Mouse (Mus musculus) heart, embryonic 11.5 days (tissue): ENCODE measurements around the gene Atg13. TPM values are rescaled to one million over a fixed set of nuclear protein-coding genes. Genes with fewer than 3 reads are reported as not detected.

Source experiments
- ATAC-seq: fragments of 200-750 bp; cut with Nextera tagmentation; replicated peaks from 2 replicates; pipeline ENCODE4 v1.8.0; 2017; ENCODE audit warnings: moderate library complexity; ENCODE audit not compliant: insufficient number of reproducible peaks, low FRiP score, low TSS enrichment
- H3K27ac ChIP-seq: fragments of 300-500 bp; sonication (generic); 2 replicates; pipeline ENCODE4 v1.5.1; 2014; ENCODE audit warnings: mild to moderate bottlenecking, low read depth, low read length
- H3K27me3 ChIP-seq: fragments of 300-500 bp; sonication (generic); 2 replicates; pipeline ENCODE4 v1.6.1; 2014; ENCODE audit warnings: mild to moderate bottlenecking, low read length, mixed read lengths; ENCODE audit not compliant: control insufficient read depth, insufficient read depth
- H3K36me3 ChIP-seq: fragments of 300-500 bp; sonication (generic); 2 replicates; pipeline ENCODE4 v1.6.1; 2014; ENCODE audit warnings: mild to moderate bottlenecking, low read length, moderate library complexity, mixed read lengths; ENCODE audit not compliant: control insufficient read depth, insufficient read depth
- H3K4me1 ChIP-seq: fragments of 300-500 bp; sonication (generic); 2 replicates; pipeline ENCODE4 v1.6.1; 2014; ENCODE audit warnings: low read length; ENCODE audit not compliant: control insufficient read depth, insufficient read depth
- H3K4me2 ChIP-seq: fragments of 300-500 bp; sonication (generic); 2 replicates; pipeline ENCODE4 v1.6.1; 2014; ENCODE audit warnings: mild to moderate bottlenecking, moderate library complexity
- H3K4me3 ChIP-seq: fragments of 300-500 bp; sonication (generic); 2 replicates; pipeline ENCODE4 v1.5.1; 2014; ENCODE audit warnings: low read depth, low read length
- H3K9ac ChIP-seq: fragments of 300-500 bp; sonication (generic); 2 replicates; pipeline ENCODE4 v1.6.1; 2014; ENCODE audit warnings: mild to moderate bottlenecking, low read depth, low read length, moderate library complexity
- H3K9me3 ChIP-seq: fragments of 300-500 bp; sonication (generic); replicated peaks from 2 replicates; pipeline ENCODE4 v1.6.1; 2016; ENCODE audit warnings: low read length; ENCODE audit not compliant: control insufficient read depth
- WGBS: fragments of 180-500 bp; shearing (Covaris S2); extraction: QIAGEN DNeasy Blood & Tissue Kit; methylation state at CpG from one replicate; pipeline ENCODE4 v1.1.7; 2014; ENCODE audit not compliant: insufficient replicate concordance; 5-methylcytosine and 5-hydroxymethylcytosine counted together
- polyA plus RNA-seq: library from polyadenylated mRNA; unstranded; fragments of >200 nt; fragmentation: Nextera tagmentation; extraction: Ambion mirVana; gene quantifications from 2 replicates; pipeline ENCODE4 v1.2.1, GENCODE M21; 2014

Gene Atg13
- polyA plus RNA-seq, 1 experiment from 2014 or later, result 22.8 TPM

GRCm38 (mm10) chr2:91676420-91676819 is 34.0 kb downstream of the Atg13 start:
- ATAC-seq, result no peak
- no peaks in the 10 kb centered on the region for H3K4me1 ChIP-seq
- no peak overlapping the region for H3K4me3 ChIP-seq
- H3K27ac ChIP-seq, result no peak overlapping the region
- no peaks in the 10 kb centered on the region for H3K27me3 ChIP-seq
- peaks cover 11% of the 10 kb centered on the region for H3K36me3 ChIP-seq
- no peaks in the 10 kb centered on the region for H3K9me3 ChIP-seq
- WGBS, result 73% methylated on average over 2 of the region's 2 CpGs
- no peak overlapping the region for H3K9ac ChIP-seq
- no peak overlapping the region for H3K4me2 ChIP-seq

GRCm38 (mm10) chr2:91674895-91675294 is 35.5 kb downstream of the Atg13 start:
- Histone ChIP-seq H3K4me1 (no peaks in the 10 kb centered on the region), H3K9ac (no peak overlapping the region), H3K36me3 (peaks cover 11% of the 10 kb centered on the region), H3K9me3 (no peaks in the 10 kb centered on the region), H3K27ac (no peak overlapping the region), H3K27me3 (no peaks in the 10 kb centered on the region), H3K4me2 (no peak overlapping the region), H3K4me3 (no peak overlapping the region)
- 92% methylated on average over 5 of the region's 5 CpGs for WGBS
- no peak for ATAC-seq

DNA sequence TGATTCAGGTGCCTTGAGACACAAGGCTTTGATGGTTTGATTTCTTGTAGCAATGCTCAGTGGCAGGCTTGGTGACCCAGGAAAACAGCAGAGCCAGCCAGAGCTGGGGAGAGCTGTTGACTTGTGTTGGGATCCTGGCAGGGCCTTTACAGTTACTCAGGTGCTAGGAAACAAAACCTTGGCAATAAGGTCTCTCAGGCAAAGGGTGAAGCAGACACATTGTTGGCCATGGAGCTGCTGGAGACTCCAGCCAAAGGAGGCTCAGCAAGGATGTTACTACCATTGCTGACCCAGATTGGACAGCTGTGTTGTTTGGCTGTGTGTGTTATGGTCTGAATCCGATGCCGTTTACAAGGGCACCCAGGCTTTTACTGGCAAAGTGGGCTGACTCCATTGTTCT is 36.8 kb downstream of the Atg13 start:
- Histone ChIP-seq H3K9me3 (no peaks in the 10 kb centered on the region), H3K36me3 (peaks cover 22% of the 10 kb centered on the region), H3K9ac (no peak overlapping the region), H3K27me3 (no peaks in the 10 kb centered on the region), H3K4me3 (no peak overlapping the region), H3K4me1 (no peaks in the 10 kb centered on the region), H3K27ac (no peak overlapping the region), H3K4me2 (no peak overlapping the region)
- ATAC-seq, result no peak
- 91% methylated on average over 2 of the region's 2 CpGs for WGBS

DNA sequence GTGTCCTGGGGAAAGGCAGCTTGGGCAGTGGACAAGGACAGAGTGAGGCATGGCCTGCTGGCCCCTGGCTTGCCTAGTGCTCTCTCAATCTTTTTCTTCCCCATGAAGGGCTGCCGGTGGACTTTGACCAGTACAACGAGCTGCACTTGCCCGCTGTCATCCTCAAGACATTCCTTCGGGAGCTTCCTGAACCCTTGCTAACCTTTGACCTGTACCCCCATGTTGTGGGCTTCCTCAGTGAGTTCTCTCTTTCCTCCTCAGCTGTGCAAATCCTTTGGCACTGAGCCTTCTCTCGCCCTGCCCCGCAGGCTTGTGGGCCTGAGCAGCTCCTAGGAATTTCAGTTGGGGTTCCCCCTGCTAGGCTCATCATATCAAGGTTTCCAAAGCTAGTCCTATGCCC is 40.3 kb downstream of the Atg13 start:
- no peak overlapping the region for H3K27ac ChIP-seq
- H3K4me3 ChIP-seq, result no peak overlapping the region
- no peaks in the 10 kb centered on the region for H3K27me3 ChIP-seq
- H3K4me2 ChIP-seq, result no peak overlapping the region
- 92% methylated on average over 6 of the region's 6 CpGs for WGBS
- ATAC-seq, result no peak
- H3K4me1 ChIP-seq, result no peaks in the 10 kb centered on the region; the same call in 1 of the 2 replicates
- no peaks in the 10 kb centered on the region for H3K9me3 ChIP-seq
- peaks cover 26% of the 10 kb centered on the region for H3K36me3 ChIP-seq
- H3K9ac ChIP-seq, result no peak overlapping the region

DNA sequence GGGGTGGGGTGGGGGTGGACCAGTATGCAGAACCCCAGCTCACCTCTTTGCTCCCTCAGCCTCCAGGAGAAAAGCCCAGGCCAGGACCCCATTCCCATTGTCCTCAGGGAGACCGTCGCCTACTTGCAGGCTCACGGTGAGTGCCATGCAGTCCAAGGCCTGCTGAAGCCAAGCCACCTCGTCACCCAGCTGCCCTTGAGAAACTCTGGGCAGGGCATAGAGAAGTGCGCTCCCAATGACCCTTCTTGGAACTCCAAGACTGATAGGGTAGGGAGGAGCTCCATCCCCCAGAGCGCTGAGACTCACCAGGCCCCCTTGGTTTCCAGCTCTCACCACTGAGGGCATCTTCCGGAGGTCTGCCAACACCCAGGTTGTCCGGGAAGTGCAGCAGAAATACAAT is 41.0 kb downstream of the Atg13 start:
- Histone ChIP-seq H3K4me3 (no peak overlapping the region), H3K27me3 (no peaks in the 10 kb centered on the region), H3K4me2 (no peak overlapping the region), H3K4me1 (no peaks in the 10 kb centered on the region; the same call in 1 of the 2 replicates), H3K36me3 (peaks cover 32% of the 10 kb centered on the region), H3K9me3 (no peaks in the 10 kb centered on the region), H3K27ac (no peak overlapping the region), H3K9ac (no peak overlapping the region)
- 0 out of 2 replicates have a peak, but pooled peaks have one; percentile 32 for ATAC-seq
- WGBS, result 83% methylated on average over 8 of the region's 8 CpGs

- H3K27ac ChIP-seq, result no peak overlapping the region
- H3K36me3 ChIP-seq, result peaks cover 47% of the 10 kb centered on the region
- H3K4me3 ChIP-seq, result no peak overlapping the region
- 68% methylated on average over 2 of the region's 2 CpGs for WGBS
- no peaks in the 10 kb centered on the region; the same call in 1 of the 2 replicates for H3K4me1 ChIP-seq
- no peak for ATAC-seq
- H3K4me2 ChIP-seq, result no peak overlapping the region
- no peak overlapping the region for H3K9ac ChIP-seq
- H3K9me3 ChIP-seq, result no peaks in the 10 kb centered on the region
- H3K27me3 ChIP-seq, result no peaks in the 10 kb centered on the region
These were observed 42.6 kb downstream of the Atg13 start for GRCm38 (mm10) chr2:91667747-91668146.

DNA sequence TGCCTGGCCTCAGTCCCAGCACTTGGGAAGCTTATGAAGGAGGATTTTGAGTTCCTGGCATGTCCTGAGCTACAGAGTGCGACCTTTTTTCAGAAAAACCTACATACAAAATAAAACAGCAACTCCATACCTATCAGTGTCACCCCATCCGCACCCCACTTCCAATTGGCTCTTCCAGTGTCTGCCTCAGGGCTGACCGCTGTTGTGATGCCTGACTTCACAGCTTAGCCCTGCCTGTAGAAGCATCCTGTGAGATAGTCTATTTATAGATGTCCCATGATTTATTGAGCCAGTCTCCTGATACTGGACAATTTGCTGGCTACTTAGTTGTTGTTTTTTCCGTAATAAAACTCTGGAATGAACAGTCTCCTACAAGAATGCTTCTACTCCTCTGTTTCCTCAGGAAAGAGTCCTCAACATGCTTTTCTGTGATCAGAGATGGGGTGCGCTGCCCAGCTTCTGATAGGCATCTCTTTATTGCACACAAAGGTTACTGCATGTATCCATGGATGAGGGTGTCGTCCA is 43.9 kb downstream of the Atg13 start:
- WGBS, result 87% methylated on average over 6 of the region's 6 CpGs
- Histone ChIP-seq H3K4me1 (no peaks in the 10 kb centered on the region; the same call in 1 of the 2 replicates), H3K4me3 (no peak overlapping the region), H3K27me3 (no peaks in the 10 kb centered on the region), H3K27ac (no peak overlapping the region), H3K4me2 (no peak overlapping the region), H3K36me3 (peaks cover 52% of the 10 kb centered on the region), H3K9me3 (no peaks in the 10 kb centered on the region), H3K9ac (no peak overlapping the region)
- ATAC-seq, result no peak

DNA sequence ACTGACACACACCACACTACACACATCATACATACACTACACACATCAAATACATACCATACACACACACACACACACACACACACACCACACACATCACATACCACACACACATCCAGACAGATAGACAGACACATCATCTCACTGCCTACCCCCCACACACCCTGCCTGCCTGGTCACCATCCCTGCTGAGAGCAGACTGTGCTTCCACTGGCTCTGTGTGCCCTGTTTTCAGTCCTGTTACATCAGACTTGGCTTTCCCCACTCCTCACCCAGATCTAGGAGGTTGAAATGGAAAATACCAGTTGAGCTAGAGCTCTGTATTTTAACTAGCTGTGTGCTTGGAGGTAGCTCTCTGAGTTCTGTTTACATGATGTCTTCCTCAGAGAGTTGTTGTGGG is 45.6 kb downstream of the Atg13 start:
- Histone ChIP-seq H3K4me1 (no peaks in the 10 kb centered on the region; the same call in 1 of the 2 replicates), H3K27ac (no peak overlapping the region), H3K36me3 (peaks cover 52% of the 10 kb centered on the region), H3K4me2 (no peak overlapping the region), H3K27me3 (no peaks in the 10 kb centered on the region), H3K4me3 (no peak overlapping the region), H3K9ac (no peak overlapping the region), H3K9me3 (no peaks in the 10 kb centered on the region)
- ATAC-seq, result no peak

DNA sequence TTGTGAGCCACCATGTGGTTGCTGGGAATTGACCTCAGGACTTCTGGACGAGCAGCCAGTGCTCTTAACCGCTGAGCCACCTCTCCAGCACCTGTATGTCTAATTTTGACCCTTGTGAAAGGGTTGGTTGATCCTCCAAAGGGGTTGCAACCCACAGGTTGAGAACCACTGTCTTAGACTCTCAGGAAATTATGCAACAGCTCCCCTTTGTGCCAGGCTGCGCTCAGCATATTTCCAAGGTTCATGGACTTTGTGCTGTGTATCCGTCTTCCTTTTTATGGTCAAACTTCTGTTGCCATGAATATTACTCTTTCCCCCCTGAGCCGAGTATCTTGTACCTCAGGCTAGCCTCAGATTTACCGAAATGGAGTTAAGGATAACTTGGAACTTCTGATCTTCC is 49.4 kb downstream of the Atg13 start:
- Histone ChIP-seq H3K27me3 (no peaks in the 10 kb centered on the region), H3K27ac (no peak overlapping the region), H3K36me3 (peaks cover 40% of the 10 kb centered on the region), H3K9me3 (no peaks in the 10 kb centered on the region), H3K9ac (no peak overlapping the region), H3K4me1 (peaks cover 4% of the 10 kb centered on the region), H3K4me2 (no peak overlapping the region), H3K4me3 (no peak overlapping the region)
- 89% methylated on average over 6 of the region's 6 CpGs for WGBS
- no peak for ATAC-seq
